Comparison of ENCODE assay signal across 8 mouse cellular contexts in the genomic region with DNA sequence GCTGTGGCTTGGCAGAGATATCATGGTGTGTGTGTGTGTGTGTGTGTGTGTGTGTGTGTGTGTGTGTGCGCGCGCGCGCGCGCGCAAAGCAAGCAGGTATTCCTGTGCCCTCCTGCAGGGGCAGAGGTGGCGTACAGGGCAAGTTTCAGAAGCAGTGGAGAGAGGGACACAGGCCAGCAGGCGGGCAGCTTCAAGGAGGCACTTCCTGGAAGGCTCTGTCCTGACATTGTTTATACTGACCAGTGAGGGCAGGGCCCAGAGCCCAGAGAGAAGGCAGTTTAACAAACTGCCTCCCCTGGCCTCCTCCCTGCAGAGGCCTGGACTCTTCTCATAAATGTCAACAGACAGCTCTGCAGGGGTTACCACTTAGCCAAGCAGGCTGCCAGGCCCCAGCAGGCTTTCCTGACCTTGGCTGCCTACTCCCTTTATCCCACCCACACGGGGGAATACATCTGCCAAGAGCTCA. TPM values are rescaled to one million over a fixed set of nuclear protein-coding genes. Genes with fewer than 3 reads are reported as not detected.
A peak's percentile ranks its signal among the peaks of the same experiment; 100 is the strongest.
DNase-seq lines count a peak whose midpoint lies in the region; ATAC-seq and TF ChIP-seq lines count a peak whose summit lies in the region.

No protein-coding gene starts in this region.

- TF ChIP-seq POLR2A in heart, adult 2 months (IDR thresholded peaks at IDR 0.05; ENCODE audit: insufficient read depth, low read depth, low read length) = no peak
- no peak for TF ChIP-seq POLR2A in kidney, adult 2 months (IDR thresholded peaks at IDR 0.05; ENCODE audit: low read depth, low read length)

- intact Hi-C loops in heart, adult 2 months (cut with DNase I) = loop anchor here (5.0 kb wide), 2 partner anchors 42 to 77 kb away; a partner anchor contains a TSS

- TF ChIP-seq EP300 in heart, adult 2 months (IDR thresholded peaks at IDR 0.05; ENCODE audit: insufficient read depth, low read depth, low read length) = no peak

- TF ChIP-seq CTCF in heart, adult 2 months (IDR thresholded peaks at IDR 0.05) = peak; percentile 10; the same call in 1 of the 2 replicates
- TF ChIP-seq CTCF in Patski (IDR thresholded peaks at IDR 0.05) = no peak
- peak; percentile 25; the same call in 1 of the 2 replicates for TF ChIP-seq CTCF in kidney, adult 2 months (conservative IDR thresholded peaks at IDR 0.05; ENCODE audit: insufficient read depth, insufficient read length, low read depth, low read length)

- no peak overlapping the region for H3K9ac ChIP-seq in heart, adult 2 months (ENCODE audit: low read depth, low read length)
- 0 out of 2 replicates have a peak overlapping the region, but pooled peaks have one; percentile 36 for H3K9ac ChIP-seq in embryonic facial prominence, embryonic 13.5 days
- no peak overlapping the region; the same call in 1 of the 2 replicates for H3K9ac ChIP-seq in lung, embryonic 15.5 days

- peak; percentile 63 for ATAC-seq in Patski
- ATAC-seq in embryonic facial prominence, embryonic 13.5 days (ENCODE audit: insufficient number of reproducible peaks, insufficient read depth, low FRiP score, low TSS enrichment, low read depth) = no peak
- ATAC-seq in lung, embryonic 15.5 days (ENCODE audit: borderline replicate concordance, extremely low read depth, low FRiP score, low TSS enrichment) = peak; percentile 90

- POLR2A ChIA-PET in Patski (lab: Charles Lee) = interaction anchor here (0.8 to 2.3 kb wide), 4 partner anchors 10 to 80 kb away, joined by 3 to 6 read pairs (median 4); a partner anchor contains a TSS

- no peaks in the 10 kb centered on the region for H3K27me3 ChIP-seq in heart, adult 2 months (ENCODE audit: control insufficient read depth, insufficient read depth, low read length)
- no peaks in the 10 kb centered on the region for H3K27me3 ChIP-seq in Patski
- no peaks in the 10 kb centered on the region for H3K27me3 ChIP-seq in embryonic facial prominence, embryonic 13.5 days
- no peaks in the 10 kb centered on the region for H3K27me3 ChIP-seq in kidney, adult 2 months (replicated peaks; ENCODE audit: control insufficient read depth, insufficient read depth, low read length)
- no peaks in the 10 kb centered on the region for H3K27me3 ChIP-seq in lung, embryonic 15.5 days

- no peaks in the 10 kb centered on the region for H3K79me2 ChIP-seq in heart, adult 2 months (replicated peaks; ENCODE audit: control insufficient read depth, insufficient read depth, low read length)

- DNase-seq in heart, adult 2 months = peak; percentile 49 to 61
- no peak for DNase-seq in heart, adult 9 months (ENCODE audit: low spot score in 2 of 2)
- no peak for DNase-seq in Patski (ENCODE audit: low read depth, low spot score)
- DNase-seq in kidney, adult 2 months = peak; percentile 78
- DNase-seq in frontal cortex, postnatal 10 days (ENCODE audit: low spot score in 2 of 2) = no peak
- no peak for DNase-seq in B cell, adult 2 months

- 55% methylated on average over 11 of the region's 11 CpGs for WGBS in heart, adult 2 months
- WGBS in embryonic facial prominence, embryonic 13.5 days = 59% methylated on average over 4 of the region's 11 CpGs
- WGBS in kidney, adult 2 months = 46% methylated on average over 11 of the region's 11 CpGs
- 38% methylated on average over 11 of the region's 11 CpGs for WGBS in lung, embryonic 15.5 days

- no peaks in the 10 kb centered on the region for H3K9me3 ChIP-seq in embryonic facial prominence, embryonic 13.5 days
- H3K9me3 ChIP-seq in lung, embryonic 15.5 days = no peaks in the 10 kb centered on the region

- CTCF ChIA-PET in Patski (lab: Charles Lee) = interaction anchor here (0.8 to 2.0 kb wide), 7 partner anchors 10 to 105 kb away, joined by 3 to 5 read pairs (median 3); no protein-coding TSS in a partner anchor

- H3K4me3 ChIP-seq in heart, adult 2 months = no peak overlapping the region
- H3K4me3 ChIP-seq in embryonic facial prominence, embryonic 13.5 days = no peak overlapping the region
- H3K4me3 ChIP-seq in kidney, adult 2 months (ENCODE audit: insufficient read depth, low read depth, low read length) = no peak overlapping the region
- no peak overlapping the region for H3K4me3 ChIP-seq in lung, embryonic 15.5 days

- no peaks in the 10 kb centered on the region for H3K36me3 ChIP-seq in heart, adult 2 months (ENCODE audit: control insufficient read depth, insufficient read depth, low read length)
- peaks cover 14% of the 10 kb centered on the region for H3K36me3 ChIP-seq in embryonic facial prominence, embryonic 13.5 days
- no peaks in the 10 kb centered on the region for H3K36me3 ChIP-seq in kidney, adult 2 months (ENCODE audit: control insufficient read depth, insufficient read depth, low read length)
- no peaks in the 10 kb centered on the region for H3K36me3 ChIP-seq in lung, embryonic 15.5 days

- in situ Hi-C loops in Patski (cut with MboI; ENCODE audit: low pct_unique_long_range_greater_than_20kb) = no loop called here

- peaks cover 13% of the 10 kb centered on the region for H3K4me1 ChIP-seq in heart, adult 2 months (ENCODE audit: control insufficient read depth, insufficient read depth, low read length)
- peaks cover 34% of the 10 kb centered on the region for H3K4me1 ChIP-seq in embryonic facial prominence, embryonic 13.5 days
- no peaks in the 10 kb centered on the region for H3K4me1 ChIP-seq in kidney, adult 2 months (ENCODE audit: control insufficient read depth, insufficient read depth, low read length)
- peaks cover 33% of the 10 kb centered on the region for H3K4me1 ChIP-seq in lung, embryonic 15.5 days

- no peak overlapping the region for H3K4me2 ChIP-seq in embryonic facial prominence, embryonic 13.5 days
- H3K4me2 ChIP-seq in lung, embryonic 15.5 days = no peak overlapping the region

- H3K27ac ChIP-seq in heart, adult 2 months = peak overlapping the region; percentile 42
- H3K27ac ChIP-seq in embryonic facial prominence, embryonic 13.5 days = peak overlapping the region; percentile 52; the same call in 1 of the 2 replicates
- no peak overlapping the region for H3K27ac ChIP-seq in kidney, adult 2 months (ENCODE audit: insufficient read depth, low read depth, low read length)
- H3K27ac ChIP-seq in lung, embryonic 15.5 days = peak overlapping the region; percentile 68

RNA-seq across cellular contexts. Expression of a gene that starts 31.1 kb away (rescaled TPM):
- total RNA-seq in heart, adult 2 months (2021) = 100 to 1,000 TPM; 244 to 288 TPM
- 487 and 529 TPM in 2 replicates for polyA plus RNA-seq in heart, adult 2 months (2012; rRNA removed)
- 45.5 TPM for polyA plus RNA-seq in Patski (2021)
- polyA plus RNA-seq in embryonic facial prominence, embryonic 13.5 days (2015; fragmentation: Nextera tagmentation; extraction: Ambion mirVana) = 31.4 and 34.1 TPM in 2 replicates
- polyA plus RNA-seq in kidney, adult 2 months (2012; rRNA removed) = 164 and 168 TPM in 2 replicates
- polyA plus RNA-seq in lung, embryonic 15.5 days (2015; fragmentation: Nextera tagmentation; extraction: Ambion mirVana) = 23.1 and 24.3 TPM in 2 replicates

RNA-seq across cellular contexts. Expression of a gene that starts 43.8 kb away (rescaled TPM):
- 10 to 100 TPM; 33.5 TPM for total RNA-seq in heart, adult 2 months (2021)
- polyA plus RNA-seq in heart, adult 2 months (2012; rRNA removed) = 27.3 and 39.4 TPM in 2 replicates
- polyA plus RNA-seq in Patski (2021) = 29.0 TPM
- 29.4 and 32.7 TPM in 2 replicates for polyA plus RNA-seq in embryonic facial prominence, embryonic 13.5 days (2015; fragmentation: Nextera tagmentation; extraction: Ambion mirVana)
- polyA plus RNA-seq in kidney, adult 2 months (2012; rRNA removed) = 12.4 TPM in 2 replicates
- polyA plus RNA-seq in lung, embryonic 15.5 days (2015; fragmentation: Nextera tagmentation; extraction: Ambion mirVana) = 21.4 and 22.4 TPM in 2 replicates

Comparison
In these comparisons a context has a peak if more than half of its experiments do, and no peak if none do; other contexts are left out.
1. DNase-seq: peak in heart, adult 2 months (2 of 2) and kidney, adult 2 months (single experiment); none in heart, adult 9 months (0 of 2), Patski (single experiment), frontal cortex, postnatal 10 days (0 of 2) and B cell, adult 2 months (0 of 2).